Mouse (Mus musculus) heart, postnatal 0 days (tissue): ENCODE measurements at regions not wholly inside any gene's neighbourhood (a gene's known extent, or its start where the extent isn't known, plus 50 kb on each side); places are given as distances from the start of the nearest gene placed in this dataset.
A peak's percentile ranks its signal among the peaks of the same experiment; 100 is the strongest.
"Not testable (repeated sequence)": the region's sequence is repeated elsewhere in the genome, so short reads cannot be mapped to it uniquely, and the experiment has no call there.

Experiments used
- ATAC-seq: fragments of 200-750 bp; cut with Nextera tagmentation; 2 replicates; pipeline ENCODE4 v1.8.0; 2017; ENCODE audit warnings: low read depth, moderate number of reproducible peaks, moderate library complexity; ENCODE audit not compliant: insufficient read depth
- DNase-seq: peaks from one replicate; pipeline ENCODE4 v3.0.0-alpha.2; 2016; ENCODE audit warnings: low spot score
- H3K27ac ChIP-seq: fragments of 300-500 bp; sonication (generic); 2 replicates; pipeline ENCODE4 v1.5.1; 2014; ENCODE audit warnings: low read depth, mild to moderate bottlenecking
- H3K27me3 ChIP-seq: fragments of 300-500 bp; sonication (generic); 2 replicates; pipeline ENCODE4 v1.6.1; 2014; ENCODE audit warnings: low read length, mixed read lengths; ENCODE audit not compliant: control insufficient read depth, insufficient read depth
- H3K36me3 ChIP-seq: fragments of 300-500 bp; sonication (generic); replicated peaks from 2 replicates; pipeline ENCODE4 v1.6.1; 2014; ENCODE audit warnings: low read length, mixed read lengths; ENCODE audit not compliant: control insufficient read depth, insufficient read depth
- H3K4me1 ChIP-seq: fragments of 300-500 bp; sonication (generic); 2 replicates; pipeline ENCODE4 v1.6.1; 2014; ENCODE audit warnings: antibody characterized with exemption; ENCODE audit not compliant: control insufficient read depth, insufficient read depth
- H3K4me2 ChIP-seq: fragments of 300-500 bp; sonication (generic); 2 replicates; pipeline ENCODE4 v1.6.1; 2014; ENCODE audit warnings: low read depth, mild to moderate bottlenecking, low read length, moderate library complexity
- H3K4me3 ChIP-seq: fragments of 300-500 bp; sonication (generic); 2 replicates; pipeline ENCODE4 v1.5.1; 2014; ENCODE audit warnings: low read depth, low read length
- H3K9ac ChIP-seq: fragments of 300-500 bp; sonication (generic); replicated peaks from 2 replicates; pipeline ENCODE4 v1.6.1; 2014; ENCODE audit warnings: low read depth, low read length, mixed read lengths
- H3K9me3 ChIP-seq: fragments of 300-500 bp; sonication (generic); replicated peaks from 2 replicates; pipeline ENCODE4 v1.6.1; 2016; ENCODE audit warnings: low read length; ENCODE audit not compliant: control insufficient read depth
- CTCF ChIP-seq: IDR thresholded peaks from 2 replicates; pipeline ENCODE4 v1.5.1; 2016; ENCODE audit warnings: antibody characterized with exemption, control low read depth, low read depth
- EP300 ChIP-seq: IDR thresholded peaks from 2 replicates; pipeline ENCODE4 v1.6.1; 2016; ENCODE audit warnings: antibody characterized with exemption, low read depth
- WGBS: fragments of 180-500 bp; shearing (Covaris S2); extraction: QIAGEN DNeasy Blood & Tissue Kit; methylation state at CpG from one replicate; pipeline ENCODE4 v1.1.7; 2014; 5-methylcytosine and 5-hydroxymethylcytosine counted together

DNA sequence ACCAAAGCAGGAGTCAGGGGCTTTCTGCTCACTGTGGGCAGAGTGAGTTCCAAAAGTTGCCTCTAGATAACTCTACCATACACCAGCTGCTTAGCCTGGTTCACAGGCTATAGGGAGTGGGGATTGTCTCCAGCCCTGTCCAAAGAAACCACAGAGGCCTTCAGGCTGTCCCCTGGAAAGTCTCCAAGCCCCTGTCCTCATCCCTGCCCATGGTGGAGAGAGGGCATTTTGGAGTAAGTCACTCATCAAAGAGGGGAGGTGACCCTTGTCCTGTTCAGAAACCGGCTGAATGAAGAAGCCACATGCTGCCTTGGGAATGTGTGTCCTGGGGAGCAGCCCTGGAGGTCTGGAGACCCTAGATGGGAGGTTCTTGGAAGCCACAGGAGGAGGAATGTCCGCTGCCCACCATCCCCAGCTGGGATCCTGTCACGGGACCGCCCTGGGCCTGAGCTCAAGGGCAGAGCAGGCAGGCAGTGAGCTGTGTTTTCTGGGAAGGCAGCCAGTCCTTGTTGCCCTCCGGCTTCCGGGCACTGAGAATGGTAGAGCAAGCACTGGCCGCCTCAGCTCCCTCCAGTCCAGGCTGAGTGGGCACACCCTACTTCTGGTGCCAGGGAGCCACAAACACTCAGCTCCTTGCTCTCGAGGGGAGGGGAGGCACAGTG, 78.4 kb downstream of the Cpn2 start:
- WGBS, result 32% methylated on average over 8 of the region's 8 CpGs
- H3K27me3 ChIP-seq, result no peaks in the 10 kb centered on the region
- peak overlapping the region; percentile 20; the same call in 1 of the 2 replicates for H3K9ac ChIP-seq
- H3K36me3 ChIP-seq, result no peaks in the 10 kb centered on the region
- H3K9me3 ChIP-seq, result no peaks in the 10 kb centered on the region
- H3K27ac ChIP-seq, result peak overlapping the region; percentile 90
- ATAC-seq, result peak; percentile 42
- no peak overlapping the region for H3K4me3 ChIP-seq
- peaks cover 51% of the 10 kb centered on the region for H3K4me1 ChIP-seq
- TF ChIP-seq EP300, result 0 out of 2 replicates have a peak, but pooled peaks have one; percentile 26
- no peak for TF ChIP-seq CTCF
- DNase-seq, result peak; percentile 78
- H3K4me2 ChIP-seq, result no peak overlapping the region

DNA sequence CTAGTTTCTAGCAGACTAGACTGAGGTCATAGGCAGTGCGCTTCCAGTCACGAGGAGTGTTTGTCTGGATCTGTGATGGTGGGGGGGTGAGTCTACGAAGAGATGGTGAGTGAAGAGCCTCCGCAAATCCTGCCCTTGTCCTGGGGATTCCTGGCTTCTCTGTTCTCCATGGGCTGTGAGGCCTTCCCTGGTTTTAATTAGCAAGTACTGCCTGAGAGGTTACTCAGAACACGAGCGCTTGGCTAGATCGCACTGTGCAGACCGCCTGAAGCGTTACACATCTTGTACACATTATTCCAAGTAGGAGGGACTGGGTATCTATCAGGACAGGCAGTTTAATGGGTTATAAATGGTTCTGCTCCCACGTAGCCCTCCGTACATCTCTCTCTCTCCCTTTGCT, 76.9 kb downstream of the Cpn2 start:
- H3K27me3 ChIP-seq, result no peaks in the 10 kb centered on the region
- H3K4me1 ChIP-seq, result peaks cover 58% of the 10 kb centered on the region

GRCm38 (mm10) chr16:30190935-30191514, 76.3 kb downstream of the Cpn2 start:
- DNase-seq, result no peak
- Histone ChIP-seq H3K4me3 (no peak overlapping the region), H3K27me3 (no peaks in the 10 kb centered on the region), H3K9me3 (no peaks in the 10 kb centered on the region), H3K36me3 (no peaks in the 10 kb centered on the region), H3K9ac (no peak overlapping the region), H3K4me2 (no peak overlapping the region), H3K4me1 (peaks cover 52% of the 10 kb centered on the region), H3K27ac (no peak overlapping the region)
- no peak for TF ChIP-seq EP300
- WGBS, result 50% methylated on average over 15 of the region's 15 CpGs
- ATAC-seq, result no peak

More for the DNA sequence above, 76.9 kb downstream of the Cpn2 start:
- Histone ChIP-seq H3K9me3 (no peaks in the 10 kb centered on the region), H3K4me2 (no peak overlapping the region), H3K4me3 (no peak overlapping the region), H3K36me3 (no peaks in the 10 kb centered on the region), H3K9ac (no peak overlapping the region), H3K27ac (no peak overlapping the region)
- ATAC-seq (no peak), DNase-seq (no peak)
- TF ChIP-seq EP300, result no peak
- no peak for TF ChIP-seq CTCF
- WGBS, result 86% methylated on average over 11 of the region's 11 CpGs

DNA sequence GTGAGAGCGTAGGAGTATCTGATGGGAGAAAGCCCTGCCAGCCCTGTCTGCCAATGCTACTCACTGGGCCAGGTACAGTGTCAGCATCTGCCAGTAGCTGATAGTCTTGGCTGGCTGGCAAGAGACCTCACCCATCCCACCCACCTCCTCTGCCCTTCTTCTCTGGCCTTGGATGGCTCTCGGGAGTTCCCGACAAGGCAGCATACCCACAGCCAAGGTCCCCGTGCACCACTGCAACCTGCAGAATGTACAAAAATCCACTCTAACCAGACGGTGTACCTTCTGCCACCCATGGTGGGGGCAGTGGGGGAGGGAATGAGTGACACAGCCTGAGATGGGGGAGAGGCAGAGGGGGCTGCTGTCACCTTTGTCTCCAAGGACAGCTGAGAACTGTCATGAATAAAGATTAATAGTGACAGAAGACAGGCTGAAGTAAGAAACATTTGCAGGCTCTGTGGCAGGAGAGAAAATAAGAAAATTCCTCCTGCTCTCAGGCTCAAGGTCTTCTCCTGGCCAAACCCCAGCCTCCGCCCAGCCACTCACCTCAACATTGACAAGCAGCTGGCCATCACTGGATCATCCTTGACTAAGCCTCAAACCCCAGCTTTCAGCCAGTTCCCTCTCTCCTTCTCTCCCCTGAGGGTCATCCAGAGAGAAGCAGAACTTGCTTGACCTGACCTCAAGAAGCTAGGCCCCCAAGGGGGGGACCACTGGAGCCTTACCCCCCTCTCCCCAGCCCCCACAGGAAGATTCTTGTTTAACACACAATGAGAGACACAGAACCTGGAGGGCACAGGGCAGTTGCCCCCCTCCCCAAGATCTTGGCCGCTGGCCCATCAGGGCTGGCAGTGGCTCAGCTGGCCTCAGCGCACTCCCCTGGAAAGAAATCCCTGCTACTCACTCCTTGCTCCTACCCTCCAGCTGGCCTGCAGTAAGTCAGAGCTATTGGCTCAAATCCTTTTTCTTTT, 73.7 kb downstream of the Cpn2 start:
- WGBS, result 38% methylated on average over 8 of the region's 8 CpGs
- Histone ChIP-seq H3K27me3 (no peaks in the 10 kb centered on the region), H3K9ac (no peak overlapping the region), H3K9me3 (no peaks in the 10 kb centered on the region), H3K27ac (peak overlapping the region; percentile 39; the same call in 1 of the 2 replicates), H3K4me2 (no peak overlapping the region), H3K4me1 (peaks cover 29% of the 10 kb centered on the region), H3K36me3 (no peaks in the 10 kb centered on the region), H3K4me3 (no peak overlapping the region)
- TF ChIP-seq CTCF, result no peak
- TF ChIP-seq EP300, result no peak
- peak; percentile 40 for ATAC-seq
- DNase-seq, result peak; percentile 64

DNA sequence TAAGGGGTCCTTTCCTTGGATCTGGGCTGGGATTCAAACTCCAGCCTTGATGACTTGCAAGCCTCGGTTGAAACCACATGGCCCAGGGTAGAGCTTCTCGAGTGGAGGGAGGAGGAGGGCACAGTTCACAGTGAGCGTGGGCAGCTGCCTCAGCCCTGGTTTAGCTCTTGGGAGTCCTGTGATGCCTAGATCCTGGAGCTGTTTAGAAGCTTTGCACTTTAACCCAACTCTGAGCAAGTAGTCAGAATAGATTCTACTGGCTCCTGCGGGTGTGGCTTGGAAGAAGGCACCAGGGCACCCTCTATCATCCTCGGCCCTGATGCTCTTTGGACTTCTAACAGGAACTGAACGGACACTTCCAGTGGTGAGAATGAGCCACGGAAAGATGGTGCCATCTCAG, 72.5 kb downstream of the Cpn2 start:
- no peak for TF ChIP-seq EP300
- no peak for TF ChIP-seq CTCF
- no peak overlapping the region for H3K4me2 ChIP-seq
- no peak for DNase-seq
- no peak overlapping the region for H3K4me3 ChIP-seq
- H3K27ac ChIP-seq, result no peak overlapping the region
- H3K9ac ChIP-seq, result no peak overlapping the region
- no peaks in the 10 kb centered on the region for H3K36me3 ChIP-seq
- no peaks in the 10 kb centered on the region; the same call in 1 of the 2 replicates for H3K9me3 ChIP-seq
- peaks cover 20% of the 10 kb centered on the region for H3K4me1 ChIP-seq
- ATAC-seq, result no peak
- H3K27me3 ChIP-seq, result no peaks in the 10 kb centered on the region
- 74% methylated on average over 7 of the region's 7 CpGs for WGBS

DNA sequence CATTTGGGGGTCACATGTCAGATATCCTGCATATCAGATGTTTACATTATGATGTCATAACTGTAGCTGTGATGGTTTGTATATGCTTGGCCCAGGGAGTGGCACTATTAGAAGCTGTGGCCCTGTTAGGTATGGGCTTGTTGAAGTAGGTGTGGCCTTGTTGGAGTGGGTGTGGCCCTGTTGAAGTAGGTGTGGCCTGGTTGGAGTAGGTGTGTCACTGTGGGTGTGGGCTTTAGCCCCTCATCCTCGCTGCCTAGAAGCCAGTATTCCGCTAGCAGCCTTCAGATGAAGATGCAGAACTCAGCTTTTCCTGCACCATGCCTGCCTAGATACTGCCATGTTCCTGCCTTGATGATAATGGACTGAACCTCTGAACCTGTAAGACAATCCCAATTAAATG, 71.4 kb downstream of the Cpn2 start:
- H3K27me3 ChIP-seq, H3K36me3 ChIP-seq, H3K4me3 ChIP-seq, H3K27ac ChIP-seq, ATAC-seq, H3K9me3 ChIP-seq, H3K9ac ChIP-seq, DNase-seq, H3K4me2 ChIP-seq: not testable (repeated sequence)
- peaks cover 20% of the 10 kb centered on the region for H3K4me1 ChIP-seq
- WGBS, result 89% methylated on average over 2 of the region's 2 CpGs
